Mouse (Mus musculus): ENCODE data around the gene Hrh3. TPM values are rescaled to one million over a fixed set of nuclear protein-coding genes. Genes with fewer than 3 reads are reported as not detected.

Hrh3 gene
- 0.41 TPM in 1 of 2 replicates, not detected in the other for total RNA-seq (2021)
- long read RNA-seq, experiment 1: 0 reads
- long read RNA-seq, experiment 2: 0 reads

DNA sequence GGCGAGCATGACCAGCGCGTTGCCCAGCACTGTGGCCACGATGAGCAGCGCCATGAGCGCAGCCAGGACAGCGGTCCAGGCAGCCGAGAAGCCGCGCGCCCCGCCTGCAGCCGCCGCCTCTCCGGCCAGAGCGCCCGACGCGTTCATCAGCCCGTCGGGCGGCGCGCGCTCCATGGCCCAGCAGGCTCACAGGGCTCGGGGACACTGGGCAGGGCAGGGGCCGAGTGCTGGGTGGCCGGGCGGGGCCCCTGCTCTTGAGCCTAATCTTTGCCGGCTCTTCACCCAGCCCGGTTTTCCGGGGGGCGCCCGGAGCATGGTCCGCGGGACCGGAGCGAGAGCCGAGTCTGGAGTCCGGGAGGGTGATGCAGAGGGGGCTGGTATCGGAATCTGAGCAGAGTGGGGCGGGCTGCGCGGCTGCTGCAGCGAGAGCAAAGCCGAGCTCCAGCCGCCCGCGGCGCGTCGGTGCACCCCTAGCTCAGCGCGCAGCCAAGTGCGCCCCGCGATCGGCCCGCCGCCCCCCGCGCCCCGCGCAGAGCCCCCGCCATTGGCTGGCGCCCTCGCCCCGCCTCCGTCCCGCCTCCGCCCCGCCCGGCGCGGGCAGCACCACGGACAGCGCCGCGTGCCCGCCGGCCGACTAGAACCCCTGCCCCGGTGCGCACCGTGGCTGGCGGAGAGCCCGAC, at the start of gene Hrh3:
Gene Hrh3 (minus strand): TSS at position 511 of the 681 bp plus-strand sequence.
- DNase-seq: peak; percentile 90

DNA sequence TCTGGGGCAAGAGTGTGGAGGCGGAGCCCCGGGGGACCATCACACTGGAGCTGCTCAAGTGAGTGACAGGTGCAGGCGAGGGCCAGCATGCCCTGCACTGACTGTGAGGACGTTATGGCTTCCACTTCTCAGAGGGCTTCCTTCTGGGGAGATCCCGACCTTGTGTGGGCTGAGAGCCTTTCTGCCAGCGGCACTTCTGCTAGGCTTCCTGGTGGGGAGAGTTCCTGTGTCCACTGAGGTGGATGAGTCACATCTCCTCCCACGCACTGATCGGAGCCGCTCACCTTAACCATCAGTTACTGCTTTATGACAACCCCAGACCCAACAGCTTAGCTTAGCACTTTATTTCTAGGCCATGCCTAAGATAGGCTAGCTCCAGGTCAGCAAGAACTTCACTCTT, 44.3 kb upstream of the Hrh3 start:
- no peak for DNase-seq

DNA sequence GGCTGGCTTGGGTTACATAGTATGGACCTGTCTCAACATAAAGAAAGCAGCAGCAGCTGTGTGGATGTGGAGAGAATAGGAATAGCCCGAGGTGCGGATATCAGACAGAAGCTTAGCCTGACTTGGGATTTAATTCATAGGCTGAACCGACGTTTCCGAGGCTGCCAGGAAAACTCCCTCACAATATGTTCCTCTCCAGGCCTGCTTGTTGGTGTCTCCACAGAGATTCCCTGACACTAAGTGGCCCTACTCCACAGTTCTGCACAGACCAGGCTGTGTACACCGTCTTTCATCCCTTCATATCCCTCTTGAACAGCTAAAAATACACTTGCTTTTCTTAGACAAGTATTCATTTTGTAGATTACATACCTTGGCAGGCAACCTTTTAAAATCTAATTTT, 43.1 kb upstream of the Hrh3 start:
- no peak for DNase-seq

DNA sequence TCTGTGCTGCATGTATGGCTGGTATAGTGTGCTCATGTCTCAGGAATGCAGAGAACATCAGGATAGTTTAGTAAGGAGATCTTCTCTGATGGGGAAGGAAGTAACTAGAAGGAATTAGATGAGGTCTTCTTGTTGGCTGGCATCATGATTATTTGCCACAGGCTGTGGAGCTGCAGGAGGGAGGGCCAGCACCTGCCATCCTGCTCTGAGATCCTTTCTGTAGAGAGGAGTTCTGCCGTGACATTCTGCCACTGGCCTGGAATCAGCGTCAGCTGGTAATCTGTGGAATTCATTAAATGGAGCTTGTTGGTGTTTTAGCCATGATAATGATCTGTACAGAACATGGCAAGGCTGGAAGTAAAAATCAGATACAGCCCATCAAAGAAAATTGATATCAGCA, 41.8 kb upstream of the Hrh3 start:
- DNase-seq: no peak

DNA sequence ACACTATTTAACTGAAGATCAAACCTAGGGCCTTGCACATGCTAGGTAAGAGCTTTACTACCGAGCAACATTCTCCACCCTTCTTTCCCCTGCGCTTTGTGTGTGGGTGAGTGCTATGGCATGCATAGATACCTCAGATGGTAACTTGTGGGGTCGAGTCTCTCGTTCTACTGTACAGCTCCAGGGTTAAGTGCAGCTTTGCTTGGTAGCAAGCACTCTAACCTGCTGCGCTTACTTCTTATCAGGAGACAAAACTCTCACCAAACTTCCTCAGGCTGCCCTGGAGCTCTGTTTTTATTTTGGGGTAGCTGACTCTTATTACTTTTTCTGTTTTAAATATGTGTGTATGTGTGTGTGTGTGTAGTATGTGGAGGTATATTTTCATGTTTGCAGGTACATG, 31.1 kb upstream of the Hrh3 start:
- DNase-seq: no peak

DNA sequence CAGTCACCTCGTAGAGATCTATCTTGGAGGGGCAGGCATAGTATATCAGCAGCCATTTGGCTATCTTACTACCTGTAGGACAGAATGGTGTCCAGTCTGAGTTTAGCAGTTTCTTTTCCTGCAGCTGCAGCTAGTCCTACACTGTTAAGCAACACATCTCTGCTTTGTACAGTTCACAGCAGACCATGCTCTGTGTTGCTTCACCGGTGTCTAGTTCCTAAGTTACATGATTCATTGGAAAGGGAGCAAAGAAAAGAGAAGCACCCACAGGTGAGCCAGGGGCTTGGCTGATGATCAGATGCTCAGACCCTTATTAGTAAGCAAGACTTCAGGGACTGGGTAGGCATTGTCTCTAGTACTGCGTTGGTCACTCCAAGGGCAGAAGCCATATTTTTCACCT, 29.6 kb upstream of the Hrh3 start:
- DNase-seq: no peak

DNA sequence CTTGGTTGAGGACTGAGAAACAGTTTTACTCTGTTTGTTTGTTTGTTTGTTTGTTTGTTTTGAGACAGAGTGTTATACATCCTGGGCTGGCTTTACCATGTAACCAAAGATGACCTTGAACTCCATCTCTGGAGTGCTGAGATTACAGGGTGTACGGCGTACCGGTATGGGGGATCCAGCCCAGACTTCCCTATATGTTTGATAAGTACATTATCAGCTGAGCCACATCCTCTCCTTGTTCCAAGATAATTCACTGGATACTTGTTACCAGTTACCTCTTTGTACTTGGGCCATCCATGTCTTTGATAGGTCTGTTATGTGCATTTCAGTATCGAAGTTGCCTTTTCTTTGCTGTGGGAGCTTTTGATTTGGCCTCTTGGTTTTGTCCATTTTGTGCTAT, 28.9 kb upstream of the Hrh3 start:
- DNase-seq: no peak

DNA sequence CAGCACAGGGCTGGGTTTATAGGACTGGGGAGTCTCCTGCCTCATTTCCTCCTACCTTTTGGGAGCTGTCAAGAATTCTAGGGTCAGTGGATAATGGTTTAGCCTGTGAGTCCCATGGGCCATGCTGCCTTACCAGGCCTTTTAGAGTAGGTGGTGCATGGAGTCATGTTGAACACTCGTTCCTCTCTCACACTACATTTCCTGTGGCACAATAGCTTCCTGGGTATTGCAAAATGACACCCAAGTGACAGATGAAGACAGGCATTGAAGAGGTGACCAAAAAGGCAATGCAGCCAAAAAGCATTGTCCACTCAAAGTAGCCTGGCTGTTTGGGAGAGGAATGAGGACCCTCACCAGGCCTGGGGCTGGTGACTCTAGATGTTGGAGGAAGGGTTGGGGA, 23.4 kb upstream of the Hrh3 start:
- no peak for DNase-seq

DNA sequence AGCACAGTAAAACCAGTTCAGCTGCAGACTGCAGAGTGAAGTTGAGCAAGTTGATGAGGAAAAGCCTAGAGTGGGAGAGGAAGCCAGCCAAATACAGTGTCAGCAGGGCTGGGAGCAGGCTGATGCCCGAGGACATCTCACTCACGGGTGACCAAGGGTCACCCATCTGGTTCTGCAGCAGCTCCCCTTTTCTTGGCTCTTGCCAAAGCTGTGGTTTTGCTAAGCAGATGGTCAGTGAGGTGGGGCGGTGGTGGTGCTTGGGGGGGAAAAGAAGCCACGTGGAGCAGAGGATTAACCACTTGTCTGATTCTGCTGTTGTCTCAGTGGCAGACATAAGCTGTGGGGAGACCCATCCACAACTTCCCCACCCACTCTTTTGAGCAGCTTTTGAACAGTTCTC, 21.9 kb upstream of the Hrh3 start:
- DNase-seq: peak; percentile 67

DNA sequence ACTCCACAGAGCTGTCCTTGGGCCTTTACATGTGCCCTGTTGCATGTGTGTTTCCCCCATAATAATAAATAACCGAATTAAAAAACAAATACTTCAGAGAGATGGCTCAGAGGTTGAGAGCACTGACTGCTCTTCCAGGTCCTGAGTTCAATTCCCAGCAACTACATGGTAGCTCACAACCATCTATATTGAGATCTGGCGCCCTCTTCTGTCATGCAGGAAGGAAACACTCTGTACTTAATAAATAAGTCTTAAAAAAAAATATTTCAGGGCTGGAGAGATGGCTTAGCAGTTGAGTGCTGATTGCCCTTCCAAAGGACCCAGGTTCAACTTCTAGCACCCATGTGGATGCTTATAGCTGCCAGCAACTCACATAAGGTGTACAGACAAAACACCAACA, 19.9 kb upstream of the Hrh3 start:
- DNase-seq: no peak

DNA sequence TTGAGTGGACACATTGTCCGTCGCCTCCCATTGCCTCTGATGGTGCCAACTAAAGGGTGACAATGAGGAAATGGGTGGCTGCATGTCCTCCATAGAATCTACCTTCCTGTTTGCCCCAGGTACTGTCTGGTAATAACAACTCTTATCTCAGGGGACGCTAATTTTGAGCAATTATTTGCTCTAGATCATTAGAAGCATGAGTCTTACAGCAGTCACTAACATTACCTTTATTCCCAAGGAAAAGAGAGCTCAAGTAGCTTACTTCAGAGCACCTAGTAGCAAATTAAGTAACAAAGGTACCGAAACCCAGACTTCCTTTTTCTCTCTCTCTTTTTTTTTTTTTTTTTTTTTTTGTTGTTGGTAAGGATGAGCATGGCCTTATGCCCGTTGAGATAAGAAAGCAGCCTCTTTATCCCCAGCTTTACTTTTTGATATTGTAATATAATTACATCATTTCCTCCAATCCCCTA, 16.0 kb upstream of the Hrh3 start:
- no peak for DNase-seq

DNA sequence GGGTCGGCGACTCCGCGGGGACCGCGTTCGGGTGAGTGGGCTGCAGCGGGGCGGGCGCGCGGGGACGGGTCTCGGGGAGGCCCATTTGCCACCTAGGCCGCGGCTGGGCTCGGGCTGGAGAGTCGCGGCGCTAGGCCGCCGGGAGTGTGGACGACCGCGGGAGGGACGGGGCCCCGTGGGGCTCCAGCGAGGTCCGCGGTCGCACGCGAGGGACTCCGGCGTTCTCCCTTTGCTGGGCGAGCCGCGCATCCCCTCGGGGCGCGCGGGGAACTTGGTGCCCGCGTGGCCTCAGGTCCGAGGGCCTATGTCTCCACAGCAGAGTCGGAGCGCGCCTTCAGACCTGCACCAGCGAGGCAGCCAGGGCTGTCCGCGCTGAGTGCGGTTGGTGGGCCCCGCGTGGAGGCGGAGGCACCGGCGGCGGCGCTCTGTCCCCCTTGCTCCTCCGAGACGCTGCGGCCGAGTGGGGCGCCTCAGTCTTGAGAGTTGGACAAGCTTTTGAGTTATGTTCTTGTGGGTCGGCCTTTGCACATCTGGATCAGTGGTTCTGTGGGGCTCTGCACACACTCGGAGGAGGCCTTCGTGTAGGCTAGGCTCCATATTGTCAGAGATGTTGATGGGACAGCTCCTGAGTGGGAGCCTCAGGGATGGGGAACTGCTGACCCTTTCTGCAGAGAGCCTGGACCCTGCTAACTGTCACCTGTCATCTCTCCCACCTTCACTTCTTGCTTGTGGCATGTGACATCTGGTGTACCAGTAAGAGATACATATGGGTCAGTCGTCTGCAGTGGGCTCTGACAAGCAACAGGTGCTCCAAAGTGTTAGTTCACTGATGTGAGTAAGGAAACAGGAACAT, 15.4 kb upstream of the Hrh3 start:
- no peak for DNase-seq

DNA sequence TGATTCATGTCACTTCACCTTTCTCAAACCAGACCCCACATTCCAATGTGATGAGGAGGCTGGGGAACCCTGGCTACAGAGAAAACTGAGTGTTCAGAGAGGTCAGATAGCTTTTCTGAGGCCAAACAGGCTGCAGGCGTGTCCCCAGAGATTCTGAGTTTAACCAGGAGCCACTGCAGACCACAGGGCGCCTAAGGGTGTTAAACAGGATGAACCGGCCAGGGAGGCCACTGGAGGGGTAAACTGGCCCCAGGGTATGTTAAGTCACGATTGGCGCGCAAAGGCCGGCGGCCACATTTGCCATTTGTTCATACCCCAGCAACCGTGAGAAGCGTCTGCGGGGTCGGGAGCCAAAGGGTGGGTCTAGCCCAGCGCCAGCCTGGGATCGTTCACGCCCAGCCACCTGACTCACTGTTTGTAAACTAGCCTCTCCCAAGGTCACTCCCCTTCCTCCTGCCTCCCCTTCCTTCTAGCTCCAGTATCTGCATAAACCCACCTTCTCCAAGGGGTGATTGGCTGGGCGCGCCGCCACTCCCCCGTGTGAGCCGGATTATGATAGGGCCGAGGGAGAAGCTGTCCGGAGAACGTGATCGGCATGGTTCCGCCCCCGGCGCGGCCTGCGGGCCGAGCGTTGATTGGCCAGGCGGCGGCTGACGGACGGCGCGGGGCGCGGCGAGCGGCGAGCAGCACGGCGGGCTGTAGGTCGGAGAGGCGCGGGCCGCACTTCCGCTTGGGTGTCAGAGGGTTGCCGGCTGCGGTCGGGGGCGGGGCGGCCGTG, 14.6 kb upstream of the Hrh3 start, which contains the start of gene Osbpl2:
Gene Osbpl2 (plus strand): TSS at position 646 of the 778 bp plus-strand sequence.
- peak; percentile 100 for DNase-seq

DNA sequence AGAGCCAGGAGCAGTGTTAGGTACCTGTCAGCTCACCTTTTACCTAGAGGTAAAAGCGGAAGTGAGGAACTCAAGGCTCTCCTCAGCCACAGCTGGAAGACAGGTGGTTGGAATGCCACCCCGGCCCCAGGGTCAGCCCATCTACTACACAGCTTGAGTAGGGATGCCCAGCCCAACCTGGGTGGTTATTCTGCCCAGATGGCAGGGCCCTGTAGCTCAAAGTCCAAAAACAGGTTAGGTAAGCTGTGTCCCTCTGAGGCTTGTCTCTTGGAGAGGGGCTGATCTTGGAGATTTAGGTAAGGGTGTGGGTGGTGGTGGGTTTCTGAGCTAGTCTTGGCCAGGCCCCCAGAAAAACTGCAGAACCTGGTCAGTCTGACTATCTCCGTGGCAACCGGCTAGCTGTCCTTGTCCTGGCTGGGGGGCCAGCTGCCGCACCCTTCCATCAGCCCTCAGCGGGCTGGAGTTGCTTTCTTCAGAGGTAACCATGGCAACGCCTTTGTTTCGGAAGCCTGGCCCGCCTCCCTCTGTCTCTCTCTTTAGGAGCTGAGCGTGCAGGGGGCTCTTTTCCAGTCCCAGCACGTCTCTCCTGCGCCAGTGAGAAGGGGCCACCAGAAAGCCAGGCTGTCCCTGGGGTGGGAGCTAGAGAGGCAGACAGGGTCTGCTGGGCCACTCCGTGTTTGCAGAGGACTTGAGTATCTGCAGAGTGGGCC, 13.4 kb upstream of the Hrh3 start:
- DNase-seq: peak; percentile 54

DNA sequence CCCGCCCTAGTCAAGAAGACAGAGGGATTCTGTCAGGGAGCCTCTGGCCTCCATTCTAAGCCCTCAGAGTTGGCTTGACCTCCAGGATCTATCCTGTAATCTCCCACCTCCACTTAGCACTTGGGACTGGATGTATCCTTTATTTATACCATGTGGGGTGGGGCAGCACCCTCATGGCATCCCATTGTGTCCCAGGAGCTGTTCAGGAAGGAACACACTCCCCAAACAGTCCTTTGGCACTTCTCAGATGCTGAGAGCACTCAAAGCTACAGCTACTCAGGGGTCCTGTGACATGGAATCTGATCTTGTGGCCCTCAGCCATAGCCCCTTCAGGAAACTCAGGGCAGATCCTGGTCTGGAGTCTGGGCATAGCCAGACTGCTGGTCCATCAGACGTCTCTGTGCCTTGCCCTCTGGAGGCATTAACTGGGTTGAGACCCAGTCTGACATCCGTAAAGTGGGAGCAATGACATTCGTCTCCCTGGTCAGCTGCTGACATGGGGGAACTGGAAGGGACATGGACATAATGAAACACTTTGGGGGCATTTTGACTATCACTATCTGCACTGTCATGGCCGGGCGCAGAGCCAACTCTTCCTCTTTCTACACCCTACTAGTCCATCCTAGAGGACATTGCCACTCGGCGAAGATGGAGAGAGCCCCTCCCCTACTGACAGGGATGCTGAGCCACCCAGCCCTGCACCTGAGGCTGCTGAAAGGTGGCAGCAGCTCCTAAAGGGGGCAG, 12.6 kb upstream of the Hrh3 start:
- DNase-seq: no peak

DNA sequence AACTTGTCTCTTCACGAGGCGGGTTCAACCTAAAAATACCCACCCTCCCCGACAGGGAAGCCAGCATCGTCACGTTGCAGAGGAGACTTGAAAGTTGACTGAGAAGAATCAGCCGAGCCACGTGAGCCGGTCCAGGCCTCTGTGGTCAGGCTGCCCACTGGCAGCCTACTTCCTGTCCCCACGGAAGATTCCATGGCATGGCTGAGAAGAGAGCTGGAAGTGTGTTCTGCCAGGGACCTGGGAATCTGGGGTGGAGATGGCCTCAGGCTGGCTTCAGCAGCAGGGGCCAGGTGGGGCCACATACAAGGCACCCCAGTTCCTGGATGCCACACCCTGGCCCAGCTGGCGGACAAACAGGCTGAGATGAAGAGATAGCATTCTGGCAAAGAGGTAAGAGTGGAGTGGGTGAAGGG, 11.8 kb upstream of the Hrh3 start:
- no peak for DNase-seq

DNA sequence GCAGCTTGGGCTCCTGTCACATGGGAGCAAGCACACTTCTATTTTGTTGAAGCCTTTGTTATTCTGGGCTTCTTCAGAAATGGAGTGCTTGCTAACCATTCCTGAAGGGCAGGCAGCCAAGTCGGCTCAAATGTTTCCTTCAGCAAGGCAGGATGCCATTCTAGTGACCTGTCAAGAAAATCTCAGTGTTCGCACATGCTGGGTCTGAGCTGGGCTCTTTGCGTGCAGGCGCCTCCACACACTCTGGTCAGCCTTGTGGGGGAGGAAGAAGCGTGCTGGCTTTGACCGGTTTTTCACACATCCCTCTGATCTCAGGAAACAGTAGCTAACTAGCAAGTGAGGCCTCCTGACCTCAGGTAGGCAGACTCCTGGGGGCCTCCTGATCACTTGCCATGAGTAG, 11.0 kb upstream of the Hrh3 start:
- DNase-seq: peak; percentile 56

DNA sequence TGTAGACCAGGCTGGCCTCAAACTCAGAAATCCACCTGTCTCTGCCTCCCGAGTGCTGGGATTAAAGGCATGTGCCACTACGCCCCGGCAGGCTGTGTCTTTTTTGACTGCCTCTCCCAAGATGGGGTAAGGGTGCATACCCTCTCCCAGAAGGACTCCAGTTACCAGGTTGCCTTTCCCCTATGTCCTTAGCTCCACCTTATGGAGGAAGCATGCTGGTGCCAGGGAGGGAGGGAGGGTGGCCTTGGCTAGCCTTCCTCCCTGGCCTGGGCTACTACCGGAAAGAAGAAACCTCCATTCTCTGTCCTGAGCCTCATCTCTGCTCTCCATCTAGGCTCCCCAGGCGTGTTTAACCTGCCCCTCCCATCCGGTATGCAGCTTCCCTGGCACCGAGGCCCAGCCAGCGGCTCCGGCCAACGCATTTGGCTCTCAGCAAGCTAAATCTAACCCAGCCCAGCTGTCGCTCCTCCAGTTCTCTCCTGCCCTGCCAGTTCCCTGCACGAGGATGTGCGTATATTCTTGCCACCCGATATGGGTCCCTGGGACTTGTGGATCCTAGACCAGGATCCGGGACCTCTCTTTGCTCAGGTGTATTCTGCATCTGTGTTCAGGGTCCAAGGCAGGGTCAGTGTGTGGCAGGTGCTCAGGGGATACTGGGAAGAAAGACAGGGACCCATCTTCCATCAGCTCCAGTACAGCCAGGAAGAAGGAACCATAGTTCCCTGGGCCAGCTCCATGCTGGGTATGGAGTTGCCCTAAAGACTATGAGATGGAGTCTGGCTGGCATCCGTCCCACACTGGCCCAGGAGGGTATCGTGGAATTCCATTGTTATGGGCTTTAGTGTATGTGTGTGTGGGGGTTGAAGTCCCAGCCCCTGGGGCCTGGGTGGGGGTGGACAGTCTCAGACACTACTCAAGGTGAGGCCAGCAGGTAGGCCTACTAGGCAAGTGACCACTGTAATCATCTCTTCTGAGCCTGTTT, 9.9 kb upstream of the Hrh3 start:
- peak; percentile 72 for DNase-seq

DNA sequence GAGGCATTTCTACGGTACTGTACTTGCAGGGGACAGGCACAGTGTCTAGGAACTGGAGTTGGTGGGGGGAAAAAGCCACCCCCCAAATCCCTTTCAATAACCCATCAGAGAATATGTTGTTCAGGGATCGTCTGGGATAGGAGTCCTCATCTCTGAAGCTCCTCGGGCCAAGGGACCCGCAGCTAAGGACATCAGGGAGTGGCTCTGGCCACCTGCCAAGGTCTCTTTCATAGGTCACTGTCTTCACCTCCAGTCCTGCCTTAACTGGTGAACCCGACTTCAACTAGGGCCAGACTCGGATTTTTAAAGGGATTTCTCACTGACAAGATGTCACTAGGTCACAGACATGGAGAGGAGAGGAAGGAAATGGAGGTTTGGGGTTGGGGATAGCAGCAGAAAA, 4.0 kb upstream of the Hrh3 start:
- DNase-seq: no peak

DNA sequence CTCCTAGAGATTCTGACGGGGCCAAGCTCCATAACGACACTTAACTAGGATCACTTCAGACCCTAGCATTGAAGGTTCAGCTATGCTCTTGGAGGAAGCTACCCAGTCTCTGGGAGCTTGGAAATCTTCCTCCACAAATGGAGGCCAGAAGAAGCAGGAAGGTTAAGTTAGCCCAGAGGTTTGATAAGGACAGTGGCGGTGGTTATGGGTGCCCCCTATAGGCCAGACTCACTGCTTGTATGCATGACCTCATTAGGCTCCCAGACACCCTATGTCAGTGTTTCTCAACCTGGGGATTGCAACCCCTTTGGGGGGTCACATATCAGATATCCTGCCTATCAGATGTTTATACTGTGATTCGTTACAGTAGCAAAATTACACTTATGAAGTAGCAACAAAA, 2.8 kb upstream of the Hrh3 start:
- no peak for DNase-seq
